Mouse (Mus musculus) CD8-positive naive resting alpha-beta T cell, adult 2 months (primary cell): ENCODE data around the gene Uap1l1.

Experiments used
- DNase-seq, 2 experiments: peaks; one replicate each; pipeline ENCODE4 v3.0.0; 2022; ENCODE audit warnings: low read depth in 2 of 2, low spot score in 2 of 2

The Uap1l1 gene

DNA sequence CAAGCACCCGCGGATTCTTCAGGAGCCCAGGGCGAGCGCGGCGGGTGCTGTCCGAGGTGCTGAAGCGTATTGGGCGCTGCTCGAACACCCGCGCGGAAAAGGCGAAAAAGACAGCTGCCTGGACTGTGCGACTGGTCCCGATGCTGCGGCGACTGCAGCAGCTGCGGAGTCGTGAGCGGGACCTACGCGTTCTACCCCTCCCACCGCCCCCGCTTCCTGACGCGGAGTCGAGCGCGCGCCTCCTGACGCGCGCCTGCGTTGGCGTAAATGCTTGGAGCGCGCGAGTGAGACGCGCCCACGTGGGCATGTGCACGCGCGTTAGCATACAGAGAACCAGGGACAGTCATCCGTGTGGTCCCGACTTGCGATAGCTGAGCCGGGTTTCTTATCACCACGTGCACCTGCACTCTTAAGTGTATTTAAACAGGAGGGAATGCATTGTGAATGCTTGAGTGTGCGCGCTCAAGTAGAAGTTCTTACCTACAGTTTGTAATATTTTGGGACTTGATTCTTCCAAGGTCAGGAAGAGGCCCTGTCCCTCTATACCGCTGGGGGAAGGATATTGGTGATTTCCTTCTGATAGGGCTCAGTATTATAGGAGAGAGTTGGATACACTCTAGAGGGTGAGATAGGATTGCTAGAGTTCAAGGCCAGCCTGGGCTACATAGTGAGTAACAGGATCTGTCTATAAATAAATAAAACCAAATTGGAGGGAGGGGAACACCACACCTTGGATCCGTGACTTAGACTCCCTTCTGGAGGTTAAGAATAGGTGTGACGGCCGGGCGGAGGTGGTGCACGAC lies 46.3 kb downstream of the Uap1l1 start, which contains the start of gene Grin1:
TSS of gene Grin1 (minus strand) at position 217 of the 803 bp plus-strand sequence.
- peak in 1 of 2 experiments; percentile 17 for DNase-seq

- DNase-seq: no peak
Observed at GRCm38 (mm10) chr2:25318119-25318966, 47.1 kb downstream of the Uap1l1 start.

DNA sequence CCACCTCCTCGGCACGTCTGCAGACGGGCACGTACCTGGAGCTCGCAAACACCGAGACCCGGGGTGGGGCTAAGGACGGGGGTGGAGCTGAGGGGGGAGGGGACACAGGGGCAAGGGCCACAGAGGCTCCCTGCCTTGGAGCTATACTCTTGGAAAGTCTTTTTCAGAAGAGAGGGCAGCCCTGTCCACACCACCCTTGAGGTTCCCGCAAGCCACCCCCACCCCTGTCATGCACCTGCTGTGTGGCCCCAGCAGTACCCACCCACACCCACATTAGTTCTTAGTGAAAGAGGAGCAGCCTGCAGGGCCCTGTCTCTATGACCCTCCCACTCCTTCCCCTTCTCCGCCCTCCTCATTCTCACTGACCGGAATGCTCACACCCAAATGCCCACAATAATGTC lies 54.0 kb downstream of the Uap1l1 start:
- no peak for DNase-seq

DNA sequence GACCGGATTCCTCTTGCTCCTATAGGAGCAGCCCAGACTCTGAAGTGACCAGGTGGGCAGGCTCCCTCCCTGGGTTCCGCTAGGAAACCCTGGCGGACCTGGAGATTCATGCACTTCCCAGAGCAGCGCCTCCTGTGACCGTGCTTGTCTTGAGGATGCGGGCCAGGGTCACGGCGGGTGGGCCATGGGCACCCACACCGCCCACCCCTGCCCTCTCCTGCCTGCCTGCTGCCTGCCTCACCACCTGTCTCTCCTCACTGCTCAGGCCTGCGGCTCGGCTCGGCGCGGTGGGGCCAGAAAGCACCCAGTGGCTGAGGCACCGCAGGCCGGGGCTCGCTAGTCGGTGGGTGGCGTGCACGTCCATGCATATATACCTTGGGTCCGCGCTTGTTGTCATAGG lies 54.5 kb downstream of the Uap1l1 start:
- no peak for DNase-seq

DNA sequence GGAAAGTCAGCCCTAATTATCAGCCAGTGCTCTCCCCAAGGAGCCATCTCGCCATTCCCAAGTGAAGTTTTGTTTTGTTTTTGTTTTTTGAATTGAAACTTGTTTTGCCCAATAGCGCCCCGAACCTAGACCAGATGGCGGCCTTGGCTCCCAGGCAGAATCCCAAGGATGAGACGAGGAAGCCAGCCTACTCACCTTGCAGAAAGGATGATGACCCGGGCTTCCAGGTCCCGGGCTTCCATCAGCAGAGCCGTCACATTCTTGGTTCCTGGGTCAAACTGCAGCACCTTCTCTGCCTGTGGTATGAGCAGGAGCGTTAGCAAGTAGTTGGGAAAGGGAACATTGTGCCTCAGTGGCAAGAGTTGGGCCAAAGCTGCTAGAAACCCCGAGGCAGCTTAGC lies 55.3 kb downstream of the Uap1l1 start:
- DNase-seq: no peak
